Mouse (Mus musculus): ENCODE measurements at regions not wholly inside any gene's neighbourhood (a gene's known extent, or its start where the extent isn't known, plus 50 kb on each side); places are given as distances from the start of the nearest gene placed in this dataset.

DNA sequence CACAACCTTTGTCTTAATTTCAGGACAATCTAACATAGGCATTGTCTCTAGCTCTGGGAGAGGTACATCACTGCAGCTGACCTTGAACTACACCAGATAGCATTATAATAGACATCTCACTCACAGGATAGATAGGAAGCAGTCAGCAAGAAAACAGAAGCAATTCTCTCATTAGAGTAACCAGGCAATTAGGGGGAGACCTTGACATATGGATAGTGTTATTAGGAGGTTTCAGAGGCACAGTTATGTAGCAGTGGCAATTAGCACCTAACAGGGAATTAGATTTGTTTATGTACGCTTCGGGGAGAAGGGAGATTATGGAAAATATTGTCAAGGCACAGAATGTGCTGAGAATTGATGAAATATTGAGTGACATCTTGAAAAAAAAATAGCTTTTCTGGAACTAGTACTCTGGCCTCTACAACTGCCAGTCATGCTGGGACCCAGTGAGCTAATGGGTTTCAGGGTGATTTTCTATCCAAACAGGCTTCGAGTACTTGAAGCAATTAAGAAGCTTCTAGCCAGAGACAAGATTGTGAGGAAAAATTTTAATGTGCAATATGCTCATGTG, 216.8 kb upstream of the Aco1 start:
- peak; percentile 80 for ATAC-seq
- DNase-seq (ENCODE audit: low spot score) = peak; percentile 54
- Histone ChIP-seq H3K9ac (ENCODE audit: low read length) (no peak overlapping the region), H3K9me3 (replicated peaks; ENCODE audit: control insufficient read depth, low read length) (no peaks in the 10 kb centered on the region), H3K36me3 (ENCODE audit: control insufficient read depth, insufficient read depth, low read length) (no peaks in the 10 kb centered on the region), H3K4me1 (ENCODE audit: control insufficient read depth, insufficient read depth, low read length) (no peaks in the 10 kb centered on the region), H3K4me2 (ENCODE audit: low read length) (no peak overlapping the region), H3K4me3 (ENCODE audit: low read depth, low read length) (no peak overlapping the region), H3K27me3 (replicated peaks; ENCODE audit: control insufficient read depth, insufficient read depth, low read length) (no peaks in the 10 kb centered on the region), H3K27ac (ENCODE audit: low read depth, low read length) (no peak overlapping the region)
- 59% methylated on average over 3 of the region's 3 CpGs for WGBS

DNA sequence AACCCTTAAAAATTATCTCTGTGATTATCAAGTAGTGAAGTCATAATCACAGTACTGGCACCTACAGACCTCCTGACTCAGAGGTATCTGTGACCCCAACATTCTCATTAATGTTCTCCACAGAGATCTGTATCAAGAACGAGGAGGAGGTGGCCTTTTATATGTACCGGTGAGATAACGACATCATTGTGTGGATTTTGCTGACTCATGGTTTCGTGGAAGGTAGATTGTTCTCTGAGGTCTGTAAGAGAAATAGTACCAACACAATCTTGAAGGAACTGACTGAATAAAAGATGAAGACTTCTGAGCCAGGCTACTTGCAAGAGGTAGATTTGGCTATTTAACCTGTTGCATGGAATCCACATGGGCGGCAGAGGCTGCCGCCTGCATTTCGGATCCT, 216.3 kb upstream of the Aco1 start:
- H3K27ac ChIP-seq (ENCODE audit: low read depth, low read length) = no peak overlapping the region
- H3K36me3 ChIP-seq (ENCODE audit: control insufficient read depth, insufficient read depth, low read length) = no peaks in the 10 kb centered on the region
- H3K4me2 ChIP-seq (ENCODE audit: low read length) = no peak overlapping the region
- WGBS = 80% methylated on average over 7 of the region's 7 CpGs
- H3K9ac ChIP-seq (ENCODE audit: low read length) = no peak overlapping the region
- DNase-seq (ENCODE audit: low spot score) = no peak
- peak; percentile 7; the same call in 1 of the 2 replicates for ATAC-seq
- H3K4me3 ChIP-seq (ENCODE audit: low read depth, low read length) = no peak overlapping the region
- no peaks in the 10 kb centered on the region for H3K27me3 ChIP-seq (replicated peaks; ENCODE audit: control insufficient read depth, insufficient read depth, low read length)
- no peaks in the 10 kb centered on the region for H3K4me1 ChIP-seq (ENCODE audit: control insufficient read depth, insufficient read depth, low read length)
- no peaks in the 10 kb centered on the region for H3K9me3 ChIP-seq (replicated peaks; ENCODE audit: control insufficient read depth, low read length)

DNA sequence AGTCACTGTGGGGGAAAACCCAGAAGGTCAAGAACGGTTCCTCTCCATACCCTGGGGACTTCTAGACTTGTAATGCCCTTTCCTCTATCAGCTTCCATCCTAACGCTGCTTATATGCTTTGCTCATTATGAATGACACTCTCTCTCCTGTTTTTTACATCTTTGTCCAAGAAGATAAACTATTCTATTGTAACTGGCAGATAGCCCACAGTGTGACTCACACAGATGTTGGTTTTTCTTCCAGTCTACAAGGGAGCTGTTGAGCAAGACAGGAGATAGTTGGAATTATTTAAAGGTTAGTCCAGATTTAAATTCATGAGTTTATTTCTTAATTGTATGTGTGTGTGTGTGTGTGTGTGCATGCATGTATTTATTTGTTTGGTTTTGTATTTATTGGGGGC, 214.4 kb upstream of the Aco1 start:
- H3K27ac ChIP-seq (ENCODE audit: low read depth, low read length) = no peak overlapping the region
- no peak overlapping the region for H3K4me3 ChIP-seq (ENCODE audit: low read depth, low read length)
- 93% methylated on average over 2 of the region's 2 CpGs for WGBS
- DNase-seq (ENCODE audit: low spot score) = no peak
- H3K4me1 ChIP-seq (ENCODE audit: control insufficient read depth, insufficient read depth, low read length) = no peaks in the 10 kb centered on the region
- no peaks in the 10 kb centered on the region for H3K27me3 ChIP-seq (replicated peaks; ENCODE audit: control insufficient read depth, insufficient read depth, low read length)
- H3K9ac ChIP-seq (ENCODE audit: low read length) = no peak overlapping the region
- no peak overlapping the region for H3K4me2 ChIP-seq (ENCODE audit: low read length)
- no peak for ATAC-seq
- no peaks in the 10 kb centered on the region for H3K36me3 ChIP-seq (ENCODE audit: control insufficient read depth, insufficient read depth, low read length)
- H3K9me3 ChIP-seq (replicated peaks; ENCODE audit: control insufficient read depth, low read length) = no peaks in the 10 kb centered on the region

DNA sequence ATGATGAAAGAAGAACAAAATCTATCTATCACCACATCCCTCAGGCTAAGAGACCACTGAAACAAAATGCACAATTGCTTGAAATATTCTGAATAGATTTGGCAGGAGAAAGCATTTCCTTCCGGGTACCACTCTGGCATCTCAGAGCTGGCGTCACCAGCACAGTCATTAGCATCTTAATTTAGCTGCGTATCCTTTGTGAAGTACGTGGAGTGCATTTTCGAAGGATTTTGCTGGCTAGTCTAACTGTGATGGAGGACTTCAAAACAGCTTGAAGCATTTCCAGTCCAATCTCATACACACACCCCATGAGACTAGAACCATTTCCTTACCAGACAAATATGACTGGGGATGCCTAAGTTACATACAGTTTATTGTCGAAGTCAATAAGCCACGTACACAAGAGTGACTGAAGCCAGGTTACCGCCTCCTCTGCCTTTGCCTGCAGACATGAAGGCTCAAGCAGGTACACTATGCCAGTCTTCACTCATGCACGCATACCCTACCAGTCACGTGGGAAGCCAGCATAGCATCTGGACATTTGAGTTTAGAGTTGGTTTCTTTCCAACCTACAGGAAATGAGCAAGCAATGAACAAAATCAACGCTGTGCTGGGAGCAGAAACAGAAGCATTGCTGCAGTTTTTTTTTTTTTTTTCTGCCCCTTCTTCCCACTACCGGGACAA, 208.7 kb upstream of the Aco1 start:
- Histone ChIP-seq H3K4me1 (ENCODE audit: control insufficient read depth, insufficient read depth, low read length) (no peaks in the 10 kb centered on the region), H3K4me2 (ENCODE audit: low read length) (no peak overlapping the region), H3K27ac (ENCODE audit: low read depth, low read length) (no peak overlapping the region), H3K9me3 (replicated peaks; ENCODE audit: control insufficient read depth, low read length) (no peaks in the 10 kb centered on the region), H3K4me3 (ENCODE audit: low read depth, low read length) (no peak overlapping the region), H3K27me3 (replicated peaks; ENCODE audit: control insufficient read depth, insufficient read depth, low read length) (no peaks in the 10 kb centered on the region), H3K36me3 (ENCODE audit: control insufficient read depth, insufficient read depth, low read length) (no peaks in the 10 kb centered on the region), H3K9ac (ENCODE audit: low read length) (no peak overlapping the region)
- 68% methylated on average over 12 of the region's 12 CpGs for whole genome bisulfite sequencing
- 0 out of 2 replicates have a peak, but pooled peaks have one; percentile 42 for ATAC-seq
- peak; percentile 40 for DNase-seq (ENCODE audit: low spot score)

DNA sequence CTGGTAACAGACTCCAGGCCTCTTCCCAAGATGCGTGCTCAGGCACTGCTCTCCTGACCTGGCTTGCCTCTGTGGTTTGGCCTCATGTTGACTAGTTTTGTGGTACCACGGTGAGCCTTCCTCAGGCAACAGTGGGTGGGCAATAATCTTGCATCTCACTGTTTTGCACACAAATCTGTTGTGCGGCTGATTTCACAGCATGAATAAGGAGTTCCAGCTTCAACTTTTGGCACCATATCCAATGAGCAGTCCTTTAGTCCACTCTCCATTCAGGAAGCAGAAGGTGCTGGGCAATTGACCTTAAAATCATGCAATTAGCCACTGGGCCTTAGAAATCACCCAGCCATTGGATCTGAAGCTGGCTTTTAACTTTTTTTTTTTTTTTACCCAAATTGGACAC, 184.2 kb upstream of the Aco1 start:
- no peak overlapping the region for H3K4me2 ChIP-seq (ENCODE audit: low read length)
- H3K36me3 ChIP-seq (ENCODE audit: control insufficient read depth, insufficient read depth, low read length) = no peaks in the 10 kb centered on the region
- ATAC-seq = no peak
- no peak overlapping the region for H3K9ac ChIP-seq (ENCODE audit: low read length)
- DNase-seq (ENCODE audit: low spot score) = no peak
- no peaks in the 10 kb centered on the region for H3K9me3 ChIP-seq (replicated peaks; ENCODE audit: control insufficient read depth, low read length)
- no peak overlapping the region for H3K27ac ChIP-seq (ENCODE audit: low read depth, low read length)
- WGBS = 81% methylated on average over 3 of the region's 3 CpGs
- H3K27me3 ChIP-seq (replicated peaks; ENCODE audit: control insufficient read depth, insufficient read depth, low read length) = no peaks in the 10 kb centered on the region
- no peaks in the 10 kb centered on the region for H3K4me1 ChIP-seq (ENCODE audit: control insufficient read depth, insufficient read depth, low read length)
- H3K4me3 ChIP-seq (ENCODE audit: low read depth, low read length) = no peak overlapping the region

DNA sequence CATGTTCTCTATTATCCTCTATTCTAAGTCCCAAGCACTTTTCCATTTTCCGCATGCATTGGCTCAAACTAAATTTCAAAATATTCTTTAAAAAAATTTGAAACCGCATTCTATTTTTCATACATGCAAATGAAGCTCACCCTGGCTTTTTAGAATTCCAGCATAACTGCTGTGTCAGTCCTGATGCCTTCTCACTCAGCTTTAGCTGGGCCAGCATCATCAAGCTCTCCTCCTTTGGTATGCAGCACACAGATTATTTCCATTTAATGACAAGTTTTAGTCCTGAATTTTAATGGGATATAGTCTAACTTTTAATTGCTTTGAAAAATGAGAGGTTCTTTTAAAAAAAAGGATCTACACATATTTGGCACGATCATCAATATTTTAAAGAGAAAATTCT, 174.9 kb upstream of the Aco1 start:
- DNase-seq (ENCODE audit: low spot score) (no peak), ATAC-seq (no peak)
- WGBS = 81% methylated on average over 3 of the region's 3 CpGs
- Histone ChIP-seq H3K4me3 (ENCODE audit: low read depth, low read length) (no peak overlapping the region), H3K9me3 (replicated peaks; ENCODE audit: control insufficient read depth, low read length) (no peaks in the 10 kb centered on the region), H3K27me3 (replicated peaks; ENCODE audit: control insufficient read depth, insufficient read depth, low read length) (no peaks in the 10 kb centered on the region), H3K9ac (ENCODE audit: low read length) (no peak overlapping the region), H3K27ac (ENCODE audit: low read depth, low read length) (no peak overlapping the region), H3K4me2 (ENCODE audit: low read length) (no peak overlapping the region), H3K36me3 (ENCODE audit: control insufficient read depth, insufficient read depth, low read length) (no peaks in the 10 kb centered on the region), H3K4me1 (ENCODE audit: control insufficient read depth, insufficient read depth, low read length) (no peaks in the 10 kb centered on the region)

DNA sequence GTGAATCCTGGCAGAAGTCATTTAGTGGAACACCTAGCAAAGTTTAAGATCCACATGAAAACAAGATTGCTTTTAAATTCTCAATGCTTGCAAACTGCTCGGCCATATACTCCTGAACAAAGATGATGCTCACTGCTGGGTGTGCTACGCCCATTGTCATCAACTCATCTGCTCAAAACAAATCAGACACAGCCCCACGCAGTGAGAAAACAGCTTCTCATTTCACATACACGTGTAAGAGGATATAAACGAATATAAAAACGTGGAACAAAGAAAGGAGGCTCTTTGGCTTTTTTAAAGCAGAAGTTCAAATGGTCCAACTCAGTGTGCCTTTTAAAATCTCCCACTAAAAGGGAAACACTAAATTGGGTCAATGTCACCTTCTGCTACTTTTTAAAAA, 151.5 kb upstream of the Aco1 start:
- 77% methylated on average over 6 of the region's 6 CpGs for WGBS
- ATAC-seq = no peak
- H3K4me1 ChIP-seq (ENCODE audit: control insufficient read depth, insufficient read depth, low read length) = no peaks in the 10 kb centered on the region
- no peaks in the 10 kb centered on the region for H3K9me3 ChIP-seq (replicated peaks; ENCODE audit: control insufficient read depth, low read length)
- DNase-seq (ENCODE audit: low spot score) = no peak
- H3K4me3 ChIP-seq (ENCODE audit: low read depth, low read length) = no peak overlapping the region
- H3K36me3 ChIP-seq (ENCODE audit: control insufficient read depth, insufficient read depth, low read length) = no peaks in the 10 kb centered on the region
- H3K27ac ChIP-seq (ENCODE audit: low read depth, low read length) = no peak overlapping the region
- H3K4me2 ChIP-seq (ENCODE audit: low read length) = no peak overlapping the region
- no peak overlapping the region for H3K9ac ChIP-seq (ENCODE audit: low read length)
- no peaks in the 10 kb centered on the region for H3K27me3 ChIP-seq (replicated peaks; ENCODE audit: control insufficient read depth, insufficient read depth, low read length)

DNA sequence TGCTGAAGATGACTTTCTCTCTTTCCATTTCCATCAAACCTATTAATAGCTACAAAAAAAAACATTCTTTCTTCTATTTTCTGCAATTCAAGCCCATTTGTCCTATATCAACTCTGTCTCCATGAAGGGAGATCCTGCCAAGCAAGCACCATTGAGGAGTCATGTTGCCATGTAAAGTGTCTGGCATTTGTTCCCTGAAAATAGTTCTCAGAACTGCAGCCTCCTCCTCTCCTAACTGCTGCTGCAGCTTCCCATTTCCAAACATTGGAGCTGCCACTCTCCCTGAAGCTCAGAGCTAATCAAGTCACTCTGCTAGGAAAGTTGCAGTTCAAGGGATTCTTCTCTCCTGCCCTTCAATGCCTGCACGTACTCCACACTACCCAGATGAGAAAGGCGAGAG, 151.0 kb upstream of the Aco1 start:
- WGBS = 93% methylated on average over 2 of the region's 2 CpGs
- ATAC-seq = no peak
- Histone ChIP-seq H3K9ac (ENCODE audit: low read length) (no peak overlapping the region), H3K27ac (ENCODE audit: low read depth, low read length) (no peak overlapping the region), H3K36me3 (ENCODE audit: control insufficient read depth, insufficient read depth, low read length) (no peaks in the 10 kb centered on the region), H3K4me1 (ENCODE audit: control insufficient read depth, insufficient read depth, low read length) (no peaks in the 10 kb centered on the region), H3K4me2 (ENCODE audit: low read length) (no peak overlapping the region), H3K27me3 (replicated peaks; ENCODE audit: control insufficient read depth, insufficient read depth, low read length) (no peaks in the 10 kb centered on the region), H3K9me3 (replicated peaks; ENCODE audit: control insufficient read depth, low read length) (no peaks in the 10 kb centered on the region), H3K4me3 (ENCODE audit: low read depth, low read length) (no peak overlapping the region)
- DNase-seq (ENCODE audit: low spot score) = no peak

DNA sequence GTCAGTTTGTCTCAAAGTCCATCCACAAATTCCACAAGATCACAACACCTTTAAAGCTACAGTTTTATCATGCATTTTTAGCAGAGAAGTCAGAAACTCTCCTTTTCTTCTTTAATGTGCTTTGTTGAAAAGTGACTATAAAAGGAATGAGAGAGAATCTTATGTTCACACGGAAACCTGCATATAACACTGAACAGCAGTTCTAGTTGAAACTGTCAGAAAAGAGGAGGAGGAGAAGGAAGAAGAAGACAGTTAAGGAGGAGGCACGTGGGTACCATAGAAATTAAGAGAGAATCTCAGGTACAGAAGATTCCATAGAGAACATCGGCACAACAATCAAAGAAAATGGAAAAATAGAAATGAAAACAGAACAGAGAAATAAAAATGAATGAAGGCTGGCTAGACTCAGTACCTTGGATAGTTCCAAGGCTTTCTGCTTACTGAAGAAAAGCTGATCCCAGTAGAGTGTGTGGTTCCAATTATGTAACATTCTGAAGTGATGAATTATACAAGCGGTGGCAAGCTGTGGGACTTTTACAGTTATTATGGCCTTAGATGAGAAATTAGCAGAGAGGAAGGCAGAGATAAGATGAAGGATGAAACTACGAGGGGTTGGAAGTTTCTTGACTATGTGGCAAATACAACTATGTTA, 144.0 kb upstream of the Aco1 start:
- no peaks in the 10 kb centered on the region for H3K9me3 ChIP-seq (replicated peaks; ENCODE audit: control insufficient read depth, low read length)
- H3K4me1 ChIP-seq (ENCODE audit: control insufficient read depth, insufficient read depth, low read length) = no peaks in the 10 kb centered on the region
- H3K27me3 ChIP-seq (replicated peaks; ENCODE audit: control insufficient read depth, insufficient read depth, low read length) = no peaks in the 10 kb centered on the region
- H3K36me3 ChIP-seq (ENCODE audit: control insufficient read depth, insufficient read depth, low read length) = no peaks in the 10 kb centered on the region
- DNase-seq (ENCODE audit: low spot score) (no peak), ATAC-seq (no peak)
- WGBS = 79% methylated on average over 5 of the region's 5 CpGs
- no peak overlapping the region for H3K4me2 ChIP-seq (ENCODE audit: low read length)
- no peak overlapping the region for H3K4me3 ChIP-seq (ENCODE audit: low read depth, low read length)
- H3K9ac ChIP-seq (ENCODE audit: low read length) = no peak overlapping the region
- H3K27ac ChIP-seq (ENCODE audit: low read depth, low read length) = no peak overlapping the region
